Mouse (Mus musculus) activated CD4-positive, CD25-positive, alpha-beta regulatory T cell (primary cell): ENCODE measurements around the gene Inppl1. TPM values are rescaled to one million over a fixed set of nuclear protein-coding genes. Genes with fewer than 3 reads are reported as not detected.

Experiments used
- polyA plus RNA-seq, 2 experiments: library from polyadenylated mRNA; unstranded; fragments of 100-300 nt; shearing (Covaris generic); gene quantifications; one replicate each; pipeline ENCODE4 v1.2.1; 2017

The Inppl1 gene
- 10 to 100 TPM in 1 of 2 experiments, 1 to 10 TPM in 1; 6.7 to 11.4 TPM for polyA plus RNA-seq

GRCm38 (mm10) chr7:101837606-101838471 lies at the start of gene Inppl1:
Inppl1 (minus strand) TSS chr7:101838229.

GRCm38 (mm10) chr7:101870629-101871028 lies 32.6 kb upstream of the Inppl1 start, which contains the start of gene Folr1:
Folr1 (minus strand) TSS chr7:101870788.

DNA sequence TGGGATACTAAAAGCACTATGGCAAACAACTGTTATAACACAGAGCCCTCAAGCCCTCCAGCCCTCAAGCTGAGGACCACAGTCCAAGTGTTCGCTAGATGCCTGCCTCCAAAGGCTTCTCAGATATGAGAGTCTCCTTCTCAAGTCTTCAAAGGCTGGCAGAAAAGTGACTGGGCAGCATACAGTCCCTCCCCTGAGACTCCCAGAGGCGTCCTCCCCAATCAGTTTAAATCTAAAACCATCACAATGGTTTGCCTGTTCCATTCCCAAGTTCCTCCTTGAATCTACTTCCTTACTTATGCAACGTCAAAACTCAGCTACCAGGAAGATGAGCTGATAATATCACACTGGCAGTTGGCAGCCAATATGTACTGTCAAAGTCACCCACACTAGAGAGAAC lies 25.4 kb upstream of the Inppl1 start, which contains the start of gene Anapc15:
TSS of gene Anapc15 (plus strand) at position 301 of the 400 bp plus-strand sequence.

GRCm38 (mm10) chr7:101857094-101857493 lies 19.1 kb upstream of the Inppl1 start, which contains the start of gene Folr2:
Folr2 (minus strand) TSS chr7:101857194.

DNA sequence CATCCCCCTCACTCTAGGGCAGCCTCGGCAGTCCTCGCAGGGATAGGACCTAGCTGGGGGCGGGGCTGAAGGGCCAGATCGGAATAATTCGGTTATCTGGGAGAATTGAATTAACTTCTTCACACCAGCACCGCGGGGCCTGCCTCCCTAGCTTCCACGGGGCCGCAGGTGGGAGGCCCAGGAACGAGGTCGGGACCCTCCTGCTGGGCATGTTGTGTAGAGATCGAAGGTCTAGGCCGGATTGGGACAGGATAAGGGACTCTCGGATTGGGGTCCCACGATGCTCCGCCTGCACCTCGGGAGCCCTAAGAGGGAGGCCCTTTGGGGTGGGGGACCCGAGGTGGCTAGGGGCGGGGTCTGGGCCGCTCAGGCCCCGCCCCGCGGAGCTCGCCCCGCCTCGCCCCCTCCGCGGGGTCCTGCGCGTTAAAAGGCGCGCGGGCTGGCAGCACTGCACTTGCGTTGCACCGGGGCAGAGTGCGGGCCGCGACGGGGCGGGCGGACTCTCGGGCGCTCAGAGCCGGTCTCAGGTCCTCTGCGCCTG lies 20.1 kb downstream of the Inppl1 start, which contains the start of gene Phox2a:
TSS of gene Phox2a (plus strand) at position 453 of the 541 bp plus-strand sequence.

Other genes with a start within 250 kb of the Inppl1 start
- gene Clpb, start 174.6 kb downstream of the Inppl1 start, polyA plus RNA-seq, result 10 to 100 TPM; 15.6 to 19.9 TPM
- gene Phox2a, start 19.9 kb downstream of the Inppl1 start, polyA plus RNA-seq, result not detected
- 1 to 10 TPM in 1 of 2 experiments, not detected in 1; 2.1 TPM for gene Folr2, start 19.0 kb upstream of the Inppl1 start, polyA plus RNA-seq
- 10 to 100 TPM; 45.9 to 56.1 TPM for gene Anapc15, start 25.5 kb upstream of the Inppl1 start, polyA plus RNA-seq
- not detected for gene Folr1, start 32.6 kb upstream of the Inppl1 start, polyA plus RNA-seq
- 100 to 1,000 TPM; 139 to 151 TPM for gene Lamtor1, start 67.7 kb upstream of the Inppl1 start, polyA plus RNA-seq
- under 1 TPM; 0.84 to 0.94 TPM for gene Tomt, start 68.1 kb upstream of the Inppl1 start, polyA plus RNA-seq
- 1 to 10 TPM; 1.1 to 4.6 TPM for gene Lrrc51, start 95.7 kb upstream of the Inppl1 start, polyA plus RNA-seq
- gene Numa1, start 95.9 kb upstream of the Inppl1 start, polyA plus RNA-seq, result 100 to 1,000 TPM in 1 of 2 experiments, 10 to 100 TPM in 1; 67.5 to 112 TPM
- gene Il18bp, start 180.5 kb upstream of the Inppl1 start, polyA plus RNA-seq, result 1 to 10 TPM; 6.6 to 8.5 TPM
- 10 to 100 TPM; 20.2 to 22.0 TPM for gene Rnf121, start 227.2 kb upstream of the Inppl1 start, polyA plus RNA-seq
- 10 to 100 TPM; 16.1 to 23.3 TPM for gene Xndc1, start 227.3 kb upstream of the Inppl1 start, polyA plus RNA-seq
- under 1 TPM; 0.25 to 0.70 TPM for gene Xntrpc, start 227.5 kb upstream of the Inppl1 start, polyA plus RNA-seq
- gene Trpc2, start 244.9 kb upstream of the Inppl1 start, polyA plus RNA-seq, result under 1 TPM in 1 of 2 experiments, not detected in 1; 0.10 TPM